1 mouse cellular context compared by ENCODE assay signal in the genomic region with DNA sequence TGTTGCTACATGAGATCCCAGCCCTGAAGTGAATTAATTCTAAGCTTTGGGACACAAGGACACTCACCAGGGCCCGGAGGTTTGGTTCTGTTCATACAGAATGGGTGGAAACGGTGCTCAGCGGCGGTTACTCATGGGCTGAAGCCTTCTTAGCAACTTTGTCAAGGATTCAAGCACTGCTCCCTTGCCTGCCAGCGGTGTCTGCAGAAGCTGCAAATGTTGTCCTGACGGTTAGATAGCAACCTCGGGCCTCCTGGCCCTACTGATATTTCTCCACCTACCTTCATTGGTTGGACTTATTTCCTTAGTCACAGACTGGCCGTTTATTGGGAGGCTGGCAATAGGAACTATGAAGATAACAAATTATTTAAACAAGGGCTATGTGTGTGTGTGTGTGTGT.
TF ChIP-seq lines count a peak whose summit lies in the region.

No protein-coding gene starts in this region.

TF ChIP-seq in MEL, 35 proteins besides CTCF, POLR2A, EP300 and RAD21 (continued from another document):
- TF ChIP-seq TBP (IDR thresholded peaks at IDR 0.05; ENCODE audit: low read depth, low read length) = peak; percentile 97
- TF ChIP-seq ZKSCAN1 (IDR thresholded peaks at IDR 0.05; ENCODE audit: low read depth, low read length) = no peak
- TF ChIP-seq SMC3 (IDR thresholded peaks at IDR 0.05; ENCODE audit: low read depth, low read length) = no peak
- TF ChIP-seq HCFC1 (IDR thresholded peaks at IDR 0.05; ENCODE audit: low read depth, low read length) = peak; percentile 60
- no peak; the same call in 1 of the 2 replicates for TF ChIP-seq MAZ (IDR thresholded peaks at IDR 0.05; ENCODE audit: low read depth, low read length)
- TF ChIP-seq MAX (IDR thresholded peaks at IDR 0.05; ENCODE audit: low read length) = no peak
- TF ChIP-seq NELFE (IDR thresholded peaks at IDR 0.05; ENCODE audit: low read depth, low read length) = peak; percentile 91
- TF ChIP-seq TAL1 (IDR thresholded peaks at IDR 0.05; ENCODE audit: low read length) = peak; percentile 88
- peak; percentile 72; the same call in 1 of the 2 replicates for TF ChIP-seq UBTF (IDR thresholded peaks at IDR 0.05; ENCODE audit: borderline replicate concordance, insufficient read depth, low read depth, low read length)
- peak; percentile 88 for TF ChIP-seq SIN3A (IDR thresholded peaks at IDR 0.05; ENCODE audit: low read length)
- TF ChIP-seq BHLHE40 (IDR thresholded peaks at IDR 0.05; ENCODE audit: borderline replicate concordance, low read depth, low read length) = peak; percentile 45; the same call in 1 of the 2 replicates
- no peak for TF ChIP-seq GABPA (IDR thresholded peaks at IDR 0.05; ENCODE audit: low read depth, low read length)
- peak; percentile 62; the same call in 1 of the 2 replicates for TF ChIP-seq MXI1 (IDR thresholded peaks at IDR 0.05; ENCODE audit: low read depth, low read length)
- TF ChIP-seq POLR2AphosphoS2 (IDR thresholded peaks at IDR 0.05; ENCODE audit: low read length) = peak; percentile 75; the same call in 1 of the 2 replicates
- no peak for TF ChIP-seq JUND (IDR thresholded peaks at IDR 0.05; ENCODE audit: low read depth, low read length)
- TF ChIP-seq MAFK (IDR thresholded peaks at IDR 0.05; ENCODE audit: borderline replicate concordance, low read depth, low read length) = no peak
TF ChIP-seq in MEL: peak in this region for 17.
